Mouse (Mus musculus): ENCODE results near the gene Ifngr2.
A peak's percentile ranks its signal among the peaks of the same experiment; 100 is the strongest.

DNA sequence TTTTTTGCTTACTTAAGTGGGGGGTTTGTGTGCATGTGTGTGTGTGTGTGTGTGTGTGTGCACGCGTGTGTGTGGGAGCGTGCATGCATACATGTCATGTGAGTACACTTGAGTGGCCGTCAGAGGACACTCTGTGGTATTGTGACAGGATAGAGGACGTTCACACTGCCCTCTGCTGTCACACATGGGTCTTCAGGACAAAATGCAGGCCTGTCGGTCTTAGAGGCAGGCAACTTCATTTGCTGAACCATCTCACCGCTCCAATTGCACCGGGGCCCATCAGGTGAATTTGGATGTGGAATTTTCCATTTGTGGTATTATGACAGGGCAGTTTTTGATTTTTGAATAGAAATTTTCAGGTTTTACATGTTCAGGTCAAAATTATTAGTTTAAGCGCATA lies 14.2 kb downstream of the Ifngr2 start:
- TF ChIP-seq CTCF (IDR thresholded peaks at IDR 0.05; ENCODE audit: low read depth), result peak; percentile 76
- no peak for TF ChIP-seq EP300 (IDR thresholded peaks at IDR 0.05; ENCODE audit: low read depth)

Data from heart, postnatal 0 days (tissue).